Mouse (Mus musculus) intestine, postnatal 0 days (tissue): ENCODE results near the gene Clgn. TPM values are rescaled to one million over a fixed set of nuclear protein-coding genes. Genes with fewer than 3 reads are reported as not detected.
A peak's percentile ranks its signal among the peaks of the same experiment; 100 is the strongest.

ENCODE experiments used
- ATAC-seq: fragments of 200-750 bp; cut with Nextera tagmentation; 2 replicates; pipeline ENCODE4 v1.8.0; 2017; ENCODE audit warnings: mild to moderate bottlenecking, moderate TSS enrichment, moderate library complexity
- H3K27ac ChIP-seq: fragments of 300-500 bp; sonication (generic); 2 replicates; pipeline ENCODE4 v1.5.1; 2014; ENCODE audit warnings: mild to moderate bottlenecking, low read depth, low read length, moderate library complexity
- H3K27me3 ChIP-seq: fragments of 300-500 bp; sonication (generic); replicated peaks from 2 replicates; pipeline ENCODE4 v1.6.1; 2014; ENCODE audit warnings: low read length, mixed read lengths; ENCODE audit not compliant: control insufficient read depth, insufficient read depth
- H3K36me3 ChIP-seq: fragments of 300-500 bp; sonication (generic); 2 replicates; pipeline ENCODE4 v1.6.1; 2014; ENCODE audit warnings: mild to moderate bottlenecking, moderate library complexity; ENCODE audit not compliant: control insufficient read depth, insufficient read depth
- H3K4me1 ChIP-seq: fragments of 300-500 bp; sonication (generic); replicated peaks from 2 replicates; pipeline ENCODE4 v1.6.1; 2014; ENCODE audit warnings: antibody characterized with exemption, low read length, mixed read lengths; ENCODE audit not compliant: control insufficient read depth, insufficient read depth
- H3K4me2 ChIP-seq: fragments of 300-500 bp; sonication (generic); replicated peaks from 2 replicates; pipeline ENCODE4 v1.6.1; 2014; ENCODE audit warnings: low read depth, mild to moderate bottlenecking, moderate library complexity
- H3K4me3 ChIP-seq: fragments of 300-500 bp; sonication (generic); 2 replicates; pipeline ENCODE4 v1.5.1; 2014; ENCODE audit warnings: low read depth, low read length
- H3K9ac ChIP-seq: fragments of 300-500 bp; sonication (generic); 2 replicates; pipeline ENCODE4 v1.6.1; 2014; ENCODE audit warnings: mild to moderate bottlenecking, low read depth, low read length
- H3K9me3 ChIP-seq: fragments of 300-500 bp; sonication (generic); 2 replicates; pipeline ENCODE4 v1.6.1; 2016; ENCODE audit warnings: mixed run types; ENCODE audit not compliant: control insufficient read depth
- CTCF ChIP-seq: sonication (generic); IDR thresholded peaks from 2 replicates; pipeline ENCODE4 v1.5.1; 2016; ENCODE audit warnings: low read depth, mild to moderate bottlenecking, control low read depth, antibody characterized with exemption, moderate library complexity
- WGBS: fragments of 180-500 bp; shearing (Covaris S2); extraction: QIAGEN DNeasy Blood & Tissue Kit; methylation state at CpG from one replicate; pipeline ENCODE4 v1.1.7; 2014; 5-methylcytosine and 5-hydroxymethylcytosine counted together
- polyA plus RNA-seq: library from polyadenylated mRNA; unstranded; fragments of >200 nt; fragmentation: Nextera tagmentation; extraction: Ambion mirVana; gene quantifications from 2 replicates; pipeline ENCODE4 v1.2.1, GENCODE M21; 2015

Gene Clgn
- polyA plus RNA-seq, 1 experiment from 2014 or later: 0.13 TPM

GRCm38 (mm10) chr8:83429071-83429524, 39.4 kb downstream of the Clgn start:
- TF ChIP-seq CTCF: no peak
- H3K9me3 ChIP-seq: no peaks in the 10 kb centered on the region
- H3K4me3 ChIP-seq: no peak overlapping the region
- H3K4me1 ChIP-seq: no peaks in the 10 kb centered on the region
- no peak overlapping the region for H3K4me2 ChIP-seq
- 63% methylated on average over 4 of the region's 4 CpGs for WGBS
- H3K27me3 ChIP-seq: no peaks in the 10 kb centered on the region
- no peak for ATAC-seq
- no peak overlapping the region for H3K27ac ChIP-seq
- H3K9ac ChIP-seq: no peak overlapping the region
- H3K36me3 ChIP-seq: peaks cover 2% of the 10 kb centered on the region

- Histone ChIP-seq H3K9ac (no peak overlapping the region), H3K9me3 (no peaks in the 10 kb centered on the region), H3K4me3 (no peak overlapping the region), H3K4me2 (no peak overlapping the region), H3K27me3 (no peaks in the 10 kb centered on the region), H3K36me3 (peaks cover 3% of the 10 kb centered on the region), H3K27ac (no peak overlapping the region), H3K4me1 (0 out of 2 replicates have a peak, but pooled peaks cover 2% of the 10 kb centered on the region)
- WGBS: 86% methylated on average over 1 of the region's 1 CpGs
- no peak for TF ChIP-seq CTCF
- no peak for ATAC-seq
These were observed 47.4 kb downstream of the Clgn start for GRCm38 (mm10) chr8:83437077-83437476.

GRCm38 (mm10) chr8:83441656-83442242, 52.1 kb downstream of the Clgn start:
- peak overlapping the region; percentile 80 for H3K4me2 ChIP-seq
- H3K9ac ChIP-seq: peak overlapping the region; percentile 72
- ATAC-seq: no peak
- no peaks in the 10 kb centered on the region for H3K9me3 ChIP-seq
- H3K4me3 ChIP-seq: peak overlapping the region; percentile 66
- H3K36me3 ChIP-seq: no peaks in the 10 kb centered on the region
- no peaks in the 10 kb centered on the region for H3K27me3 ChIP-seq
- WGBS: 1% methylated on average over 29 of the region's 29 CpGs
- H3K4me1 ChIP-seq: 0 out of 2 replicates have a peak, but pooled peaks cover under 1% of the 10 kb centered on the region
- TF ChIP-seq CTCF: no peak
- H3K27ac ChIP-seq: peak overlapping the region; percentile 73

DNA sequence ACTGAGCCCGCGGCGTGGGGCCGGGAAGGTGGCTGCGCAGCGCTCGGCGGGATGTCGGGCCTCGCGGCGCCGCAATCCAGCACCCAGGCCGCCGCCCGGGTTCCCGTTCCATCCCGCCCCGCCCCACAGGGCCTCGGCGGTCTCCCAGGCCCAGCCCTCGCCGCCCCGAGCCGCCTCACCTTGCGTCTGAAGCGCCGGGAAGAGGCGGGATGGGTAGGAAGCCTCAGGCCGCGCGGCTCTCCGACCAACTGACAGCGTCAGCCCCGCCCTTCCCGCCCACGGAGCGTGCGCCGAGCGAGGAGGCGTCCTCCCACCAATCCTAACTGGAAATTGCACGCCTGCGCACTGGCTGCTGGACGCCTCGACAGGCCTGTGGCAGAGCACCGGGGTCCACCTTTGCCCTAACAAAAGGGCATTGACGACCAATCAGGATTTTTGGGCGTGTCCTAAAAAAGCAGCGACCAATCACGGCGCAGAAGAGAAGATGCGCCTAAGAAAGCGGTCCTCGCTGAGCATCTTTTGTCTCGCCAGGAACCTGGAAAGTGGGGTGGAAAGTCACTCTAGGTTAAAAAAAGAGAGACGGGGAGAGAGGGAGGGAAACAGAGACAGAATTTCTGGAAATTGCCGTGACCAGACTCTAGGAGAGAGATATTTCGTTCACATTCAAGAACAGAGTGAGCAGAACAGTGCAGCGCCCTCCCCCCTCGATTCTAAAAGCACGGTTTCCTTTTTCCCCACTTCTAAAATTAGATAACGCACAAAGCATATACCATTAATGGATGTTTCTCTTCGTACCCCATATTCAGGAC, 52.8 kb downstream of the Clgn start:
- peak overlapping the region; percentile 66 for H3K4me3 ChIP-seq
- H3K4me1 ChIP-seq: no peaks in the 10 kb centered on the region
- H3K9ac ChIP-seq: peak overlapping the region; percentile 72
- H3K36me3 ChIP-seq: no peaks in the 10 kb centered on the region
- no peaks in the 10 kb centered on the region for H3K27me3 ChIP-seq
- ATAC-seq: peak; percentile 99
- H3K9me3 ChIP-seq: no peaks in the 10 kb centered on the region
- peak overlapping the region; percentile 80 for H3K4me2 ChIP-seq
- peak overlapping the region; percentile 73 for H3K27ac ChIP-seq
- 1% methylated on average over 62 of the region's 64 CpGs for WGBS
- 0 out of 2 replicates have a peak, but pooled peaks have one; percentile 2 for TF ChIP-seq CTCF

- H3K9ac ChIP-seq: no peak overlapping the region
- H3K4me3 ChIP-seq: peak overlapping the region; percentile 66
- no peak overlapping the region for H3K27ac ChIP-seq
- H3K27me3 ChIP-seq: no peaks in the 10 kb centered on the region
- H3K9me3 ChIP-seq: no peaks in the 10 kb centered on the region
- H3K36me3 ChIP-seq: no peaks in the 10 kb centered on the region
- no peak for ATAC-seq
- no peaks in the 10 kb centered on the region for H3K4me1 ChIP-seq
- no peak for TF ChIP-seq CTCF
- H3K4me2 ChIP-seq: peak overlapping the region; percentile 80
- WGBS: 31% methylated on average over 5 of the region's 5 CpGs
These were observed 53.4 kb downstream of the Clgn start for GRCm38 (mm10) chr8:83443052-83443400.

DNA sequence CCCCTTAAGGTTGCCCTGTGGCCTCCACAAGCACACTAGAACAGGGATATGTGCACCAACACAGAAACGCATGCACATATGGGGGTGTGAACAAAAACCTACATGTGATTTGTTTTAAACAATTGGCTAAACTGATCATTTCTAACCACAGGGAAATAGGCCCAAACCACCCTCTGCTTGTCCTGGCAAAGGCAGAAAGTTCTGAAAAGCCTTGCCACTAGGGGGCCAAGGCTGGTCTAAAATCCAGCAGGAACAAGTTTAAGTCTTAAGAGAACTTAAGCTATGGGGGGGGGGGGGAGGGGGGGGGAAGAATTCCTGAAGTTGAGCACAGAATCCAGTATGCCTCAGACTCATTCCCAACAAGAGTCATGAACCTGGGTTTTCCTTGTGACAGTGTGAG, 60.3 kb downstream of the Clgn start:
- Histone ChIP-seq H3K27me3 (no peaks in the 10 kb centered on the region), H3K36me3 (no peaks in the 10 kb centered on the region), H3K27ac (no peak overlapping the region), H3K4me1 (no peaks in the 10 kb centered on the region), H3K9ac (no peak overlapping the region), H3K4me2 (no peak overlapping the region), H3K4me3 (no peak overlapping the region), H3K9me3 (no peaks in the 10 kb centered on the region)
- ATAC-seq: no peak
- WGBS: 85% methylated on average over 1 of the region's 1 CpGs
- TF ChIP-seq CTCF: peak; percentile 63
